Mouse (Mus musculus) limb, embryonic 10.5 days (tissue): ENCODE measurements around the gene Agrp. TPM values are rescaled to one million over a fixed set of nuclear protein-coding genes. Genes with fewer than 3 reads are reported as not detected.

ENCODE experiments used
- DNase-seq: peaks from one replicate; pipeline ENCODE4 v3.0.0-alpha.2; 2017; ENCODE audit warnings: low spot score
- H3K27ac ChIP-seq: fragments of 300-500 bp; sonication (generic); 2 replicates; pipeline ENCODE4 v1.5.1; 2016; ENCODE audit warnings: mild to moderate bottlenecking
- H3K27me3 ChIP-seq: fragments of 300-500 bp; sonication (generic); 2 replicates; pipeline ENCODE4 v1.6.1; 2016; ENCODE audit warnings: low read depth, mild to moderate bottlenecking; ENCODE audit not compliant: poor library complexity, severe bottlenecking
- H3K36me3 ChIP-seq: fragments of 300-500 bp; sonication (generic); 2 replicates; pipeline ENCODE4 v1.6.1; 2016; ENCODE audit warnings: mild to moderate bottlenecking, moderate library complexity
- H3K4me1 ChIP-seq: fragments of 300-500 bp; sonication (generic); 2 replicates; pipeline ENCODE4 v1.6.1; 2016
- H3K4me3 ChIP-seq: fragments of 300-500 bp; sonication (generic); 2 replicates; pipeline ENCODE4 v1.5.1; 2016; ENCODE audit warnings: mild to moderate bottlenecking, moderate library complexity
- H3K9me3 ChIP-seq: fragments of 300-500 bp; sonication (generic); replicated peaks from 2 replicates; pipeline ENCODE4 v1.6.1; 2016; ENCODE audit warnings: mild to moderate bottlenecking
- WGBS: fragments of 180-500 bp; shearing (Covaris S2); methylation state at CpG from one replicate; pipeline ENCODE4 v1.1.7; 2016; 5-methylcytosine and 5-hydroxymethylcytosine counted together
- polyA plus RNA-seq: library from polyadenylated mRNA; unstranded; fragments of >200 nt; fragmentation: Nextera tagmentation; extraction: Ambion mirVana; gene quantifications from 2 replicates; pipeline ENCODE4 v1.2.1, GENCODE M21; 2016

Gene Agrp
- polyA plus RNA-seq, 1 experiment from 2014 or later, result 0.69 TPM

DNA sequence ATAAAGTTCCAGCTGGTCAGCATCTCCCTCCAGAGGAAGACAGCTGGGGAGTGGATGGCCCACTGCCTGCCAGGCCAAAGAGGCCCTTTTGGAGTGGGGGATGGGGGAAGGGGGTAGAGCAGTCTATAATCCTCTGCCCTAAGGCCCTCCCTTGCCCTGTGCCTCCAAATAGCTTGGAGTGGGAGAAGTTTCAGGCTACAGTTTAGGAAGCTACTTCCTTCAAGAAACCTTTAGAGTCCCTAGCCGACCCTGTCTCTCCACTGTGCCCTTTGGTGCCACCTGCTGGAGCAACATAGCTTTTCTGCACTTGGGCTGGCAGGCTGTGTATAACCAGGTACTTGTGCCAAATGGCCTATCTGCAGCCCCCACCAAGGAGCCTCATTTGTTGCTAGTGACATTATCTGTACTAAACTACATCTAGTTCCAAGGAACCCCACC is 103.3 kb downstream of the Agrp start:
- WGBS, result 15% methylated on average over 1 of the region's 1 CpGs
- DNase-seq, result peak; percentile 88
- Histone ChIP-seq H3K36me3 (peaks cover 50% of the 10 kb centered on the region), H3K4me1 (peaks cover 28% of the 10 kb centered on the region), H3K27ac (peak overlapping the region; percentile 74), H3K27me3 (no peaks in the 10 kb centered on the region), H3K9me3 (no peaks in the 10 kb centered on the region), H3K4me3 (no peak overlapping the region)

DNA sequence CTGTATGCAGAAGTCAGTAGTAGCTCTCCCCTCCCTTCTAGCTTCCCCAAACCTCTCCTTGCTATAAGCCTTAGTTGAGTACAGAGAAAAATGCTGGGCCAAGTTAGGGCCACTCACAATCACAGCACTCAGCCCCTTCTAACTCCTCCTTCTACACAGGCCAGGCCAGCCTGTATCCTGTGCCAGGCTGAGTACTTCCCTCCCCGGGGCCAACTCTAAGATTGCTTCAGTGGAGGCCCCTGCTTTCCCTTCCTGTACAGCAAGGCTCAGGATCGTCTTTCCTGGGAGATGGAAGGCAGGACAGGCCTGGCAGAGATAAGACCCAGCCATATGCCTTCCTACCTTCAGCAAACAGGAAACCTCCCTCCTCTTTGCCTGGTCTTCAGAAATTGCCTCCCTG is 103.8 kb downstream of the Agrp start:
- DNase-seq, result no peak
- Histone ChIP-seq H3K27me3 (no peaks in the 10 kb centered on the region), H3K9me3 (no peaks in the 10 kb centered on the region), H3K36me3 (peaks cover 49% of the 10 kb centered on the region), H3K27ac (peak overlapping the region; percentile 74), H3K4me3 (no peak overlapping the region), H3K4me1 (peaks cover 28% of the 10 kb centered on the region)
- 18% methylated on average over 2 of the region's 2 CpGs for WGBS

DNA sequence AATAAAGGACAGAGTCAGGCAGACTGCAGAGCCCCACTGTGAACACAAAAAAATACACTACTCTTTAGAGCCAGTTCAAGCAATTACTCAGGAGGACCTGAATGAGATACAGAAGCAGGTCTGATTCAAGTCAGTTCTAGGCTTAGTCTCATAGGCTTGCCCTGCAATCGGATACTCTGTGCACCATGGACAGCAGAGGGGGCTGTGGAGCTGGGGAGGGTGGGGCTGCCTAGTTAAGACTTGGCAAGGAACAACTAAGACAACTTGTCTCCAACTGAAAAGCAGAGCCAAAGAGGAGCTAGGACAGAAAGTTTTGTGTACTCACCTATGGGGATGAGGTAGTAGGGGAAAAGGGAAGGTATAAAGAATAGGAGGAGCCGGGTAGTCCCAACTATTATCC is 105.4 kb downstream of the Agrp start:
- Histone ChIP-seq H3K9me3 (no peaks in the 10 kb centered on the region), H3K36me3 (peaks cover 44% of the 10 kb centered on the region), H3K27ac (no peak overlapping the region), H3K4me3 (no peak overlapping the region), H3K4me1 (peaks cover 32% of the 10 kb centered on the region), H3K27me3 (no peaks in the 10 kb centered on the region)
- peak; percentile 50 for DNase-seq
- WGBS, result 68% methylated on average over 2 of the region's 2 CpGs

DNA sequence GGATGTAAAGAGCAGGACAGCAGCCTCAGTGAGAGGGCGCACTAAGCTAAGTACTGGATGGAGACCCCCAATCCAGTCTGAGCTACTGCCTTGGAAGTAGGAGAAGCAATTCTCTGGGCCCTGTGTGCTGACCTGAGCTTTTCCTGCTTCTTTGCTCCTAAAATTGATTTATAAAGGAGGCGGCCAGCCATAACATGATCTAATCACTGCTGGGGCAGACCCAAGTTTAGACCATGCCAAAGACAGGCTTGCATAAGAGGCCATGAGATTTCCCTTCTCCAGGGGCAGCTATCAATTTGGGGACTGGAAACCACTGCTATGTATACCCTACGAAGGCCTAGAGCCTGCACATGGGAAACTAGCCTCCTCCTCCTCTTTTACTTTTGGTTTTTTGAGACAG is 107.9 kb downstream of the Agrp start:
- no peak overlapping the region for H3K4me3 ChIP-seq
- peaks cover 51% of the 10 kb centered on the region for H3K36me3 ChIP-seq
- H3K9me3 ChIP-seq, result no peaks in the 10 kb centered on the region
- no peak overlapping the region for H3K27ac ChIP-seq
- 88% methylated on average over 3 of the region's 3 CpGs for WGBS
- DNase-seq, result no peak
- H3K27me3 ChIP-seq, result no peaks in the 10 kb centered on the region
- peaks cover 32% of the 10 kb centered on the region for H3K4me1 ChIP-seq

DNA sequence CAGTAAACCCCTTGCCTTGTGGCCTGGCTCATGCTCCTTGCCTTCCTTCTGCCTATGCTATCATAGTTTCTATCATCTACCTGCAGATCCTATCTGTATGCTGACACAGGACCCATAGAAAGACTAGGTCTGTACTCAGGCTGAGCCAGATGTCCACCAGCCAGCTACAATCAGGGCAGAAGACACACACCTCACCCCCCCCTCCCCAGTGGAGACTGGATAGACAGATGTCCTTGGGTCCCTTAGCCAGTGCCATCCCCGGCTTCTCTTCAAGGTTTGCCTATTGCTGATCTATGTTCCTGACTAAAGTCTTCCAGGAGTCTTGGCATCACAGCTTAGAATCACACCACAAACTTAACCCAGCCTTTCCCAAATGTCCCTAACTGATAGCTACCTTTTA is 109.0 kb downstream of the Agrp start:
- Histone ChIP-seq H3K4me3 (no peak overlapping the region), H3K27ac (no peak overlapping the region), H3K4me1 (peaks cover 27% of the 10 kb centered on the region), H3K9me3 (no peaks in the 10 kb centered on the region), H3K27me3 (no peaks in the 10 kb centered on the region), H3K36me3 (peaks cover 61% of the 10 kb centered on the region)
- 93% methylated on average over 1 of the region's 1 CpGs for WGBS
- no peak for DNase-seq

DNA sequence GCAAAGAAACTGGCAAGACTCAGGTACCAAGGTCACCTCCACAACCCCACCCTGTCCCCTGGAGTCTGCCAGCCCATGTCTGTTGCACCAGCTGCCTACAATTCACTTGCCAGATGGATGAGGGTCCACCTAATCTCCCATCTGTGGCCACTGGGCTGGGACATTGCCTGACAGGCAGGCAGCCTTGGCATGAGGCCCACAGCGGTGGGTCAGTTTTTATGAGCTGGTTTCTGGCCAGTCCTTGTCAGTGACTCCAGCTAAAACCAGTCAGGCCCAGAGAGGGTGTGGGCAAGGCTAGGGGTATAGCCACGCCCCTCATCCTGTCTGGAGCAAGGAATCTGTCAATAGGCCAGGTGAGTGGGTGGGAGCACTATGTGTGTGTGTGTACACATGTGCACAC is 110.1 kb downstream of the Agrp start:
- H3K36me3 ChIP-seq, result peaks cover 72% of the 10 kb centered on the region
- no peaks in the 10 kb centered on the region for H3K27me3 ChIP-seq
- no peak overlapping the region for H3K4me3 ChIP-seq
- WGBS, result 83% methylated on average over 2 of the region's 2 CpGs
- no peak for DNase-seq
- no peak overlapping the region for H3K27ac ChIP-seq
- H3K4me1 ChIP-seq, result peaks cover 36% of the 10 kb centered on the region
- H3K9me3 ChIP-seq, result no peaks in the 10 kb centered on the region

DNA sequence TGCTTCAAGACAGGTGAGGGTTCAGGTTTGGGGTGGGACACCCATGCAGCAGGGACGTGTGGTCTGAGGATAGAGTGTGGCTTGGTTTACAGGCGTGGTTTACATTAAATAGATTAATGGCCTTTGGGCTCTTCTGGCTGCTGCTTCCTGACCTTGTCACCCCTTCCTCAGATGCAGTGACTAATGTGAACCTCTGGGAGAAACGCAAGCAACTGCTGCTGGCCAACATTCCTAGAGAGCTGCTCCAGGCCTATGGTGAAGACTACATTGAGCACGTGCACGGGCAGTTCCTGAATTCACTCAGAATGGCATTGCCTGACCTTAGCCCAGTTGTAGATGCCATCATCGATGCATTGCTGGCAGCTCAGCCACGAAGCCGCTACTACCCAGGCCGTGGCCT is 114.3 kb downstream of the Agrp start:
- peak overlapping the region; percentile 99; the same call in 1 of the 2 replicates for H3K27ac ChIP-seq
- no peak for DNase-seq
- H3K4me1 ChIP-seq, result peaks cover 60% of the 10 kb centered on the region

DNA sequence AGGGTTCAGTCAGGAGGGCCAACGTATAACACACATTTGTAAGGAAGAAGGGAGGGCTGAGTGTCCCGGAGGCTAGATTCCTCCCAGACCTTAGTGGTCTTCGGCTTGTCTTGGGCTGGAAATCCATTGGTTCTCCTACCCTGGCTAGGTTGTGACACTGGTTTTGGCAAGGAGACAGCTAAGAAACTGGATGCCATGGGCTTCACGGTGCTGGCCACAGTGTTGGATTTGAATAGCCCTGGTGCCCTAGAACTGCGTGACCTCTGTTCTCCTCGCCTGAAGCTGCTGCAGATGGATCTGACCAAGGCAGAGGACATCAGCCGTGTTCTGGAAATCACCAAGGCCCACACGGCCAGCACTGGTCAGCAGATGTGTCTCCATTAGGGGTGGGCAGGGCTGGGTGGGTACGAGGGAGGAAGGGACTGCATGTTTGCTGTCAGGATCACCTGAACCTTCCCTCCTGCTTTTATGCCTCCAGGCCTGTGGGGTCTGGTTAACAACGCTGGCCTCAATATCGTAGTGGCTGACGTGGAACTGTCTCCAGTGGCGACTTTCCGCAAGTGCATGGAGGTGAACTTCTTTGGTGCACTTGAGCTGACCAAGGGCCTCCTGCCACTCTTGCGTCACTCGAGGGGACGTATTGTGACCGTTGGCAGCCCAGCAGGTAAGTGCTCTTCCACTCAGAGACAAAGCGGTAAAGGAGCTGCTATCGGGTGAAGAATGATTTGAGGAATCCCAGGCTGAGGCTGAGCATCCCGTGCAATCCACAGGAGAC is 115.0 kb downstream of the Agrp start:
- DNase-seq, result peak; percentile 42
- Histone ChIP-seq H3K4me3 (0 out of 2 replicates have a peak overlapping the region, but pooled peaks have one; percentile 14), H3K27me3 (no peaks in the 10 kb centered on the region), H3K27ac (peak overlapping the region; percentile 99), H3K36me3 (peaks cover 61% of the 10 kb centered on the region), H3K4me1 (peaks cover 67% of the 10 kb centered on the region), H3K9me3 (no peaks in the 10 kb centered on the region)
- WGBS, result 73% methylated on average over 21 of the region's 21 CpGs

More for the DNA sequence above, 114.3 kb downstream of the Agrp start:
- H3K27me3 ChIP-seq, result no peaks in the 10 kb centered on the region
- no peak overlapping the region for H3K4me3 ChIP-seq
- no peaks in the 10 kb centered on the region for H3K9me3 ChIP-seq
- H3K36me3 ChIP-seq, result peaks cover 64% of the 10 kb centered on the region
- WGBS, result 45% methylated on average over 9 of the region's 9 CpGs

DNA sequence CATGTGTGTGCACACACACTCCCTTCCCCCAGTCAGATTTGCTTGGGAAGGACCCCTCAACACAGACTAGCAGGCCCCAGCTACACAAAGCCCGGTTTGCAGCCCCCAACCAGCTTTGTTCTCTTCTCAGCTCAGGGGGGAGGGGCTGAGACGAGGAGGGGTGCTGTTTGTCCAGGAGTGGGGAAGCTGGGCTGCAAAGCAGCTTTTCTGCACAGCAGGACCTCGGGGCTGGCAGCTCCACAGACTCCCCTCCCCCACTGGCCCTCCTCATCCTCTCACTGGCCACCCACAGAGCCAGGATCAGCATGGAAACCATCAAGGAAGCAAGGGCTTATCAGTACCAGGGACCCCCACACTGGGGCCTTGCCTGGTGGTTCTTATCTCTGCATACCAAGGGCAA is 116.1 kb downstream of the Agrp start:
- peak; percentile 58 for DNase-seq
- peaks cover 74% of the 10 kb centered on the region for H3K4me1 ChIP-seq
- H3K27me3 ChIP-seq, result no peaks in the 10 kb centered on the region
- peaks cover 56% of the 10 kb centered on the region for H3K36me3 ChIP-seq
- 3% methylated on average over 3 of the region's 3 CpGs for WGBS
- no peaks in the 10 kb centered on the region for H3K9me3 ChIP-seq
- peak overlapping the region; percentile 97 for H3K4me3 ChIP-seq
- H3K27ac ChIP-seq, result peak overlapping the region; percentile 99

DNA sequence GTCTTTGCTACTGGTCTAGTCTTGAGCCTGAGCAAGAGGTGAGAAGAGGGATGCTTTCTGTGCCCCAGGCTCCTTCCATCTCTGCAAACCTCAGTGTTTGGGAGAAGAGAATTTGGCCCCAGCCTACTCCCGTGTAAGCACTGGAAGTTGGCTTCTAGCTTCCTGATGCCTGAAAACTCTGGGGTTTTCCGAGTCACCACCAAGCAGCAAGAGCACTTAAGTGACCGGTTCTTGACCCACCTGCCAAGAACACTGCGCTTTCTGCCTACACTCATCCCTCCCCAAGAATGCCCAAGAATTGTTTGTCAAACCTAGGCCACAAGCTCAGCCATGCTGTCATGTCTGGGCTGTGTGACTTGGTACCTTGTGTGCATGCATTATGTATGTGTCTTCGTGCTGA is 116.7 kb downstream of the Agrp start:
- Histone ChIP-seq H3K27me3 (no peaks in the 10 kb centered on the region), H3K36me3 (peaks cover 52% of the 10 kb centered on the region), H3K9me3 (no peaks in the 10 kb centered on the region), H3K27ac (peak overlapping the region; percentile 99), H3K4me1 (peaks cover 79% of the 10 kb centered on the region), H3K4me3 (peak overlapping the region; percentile 97)
- DNase-seq, result peak; percentile 39
- 27% methylated on average over 5 of the region's 5 CpGs for WGBS

DNA sequence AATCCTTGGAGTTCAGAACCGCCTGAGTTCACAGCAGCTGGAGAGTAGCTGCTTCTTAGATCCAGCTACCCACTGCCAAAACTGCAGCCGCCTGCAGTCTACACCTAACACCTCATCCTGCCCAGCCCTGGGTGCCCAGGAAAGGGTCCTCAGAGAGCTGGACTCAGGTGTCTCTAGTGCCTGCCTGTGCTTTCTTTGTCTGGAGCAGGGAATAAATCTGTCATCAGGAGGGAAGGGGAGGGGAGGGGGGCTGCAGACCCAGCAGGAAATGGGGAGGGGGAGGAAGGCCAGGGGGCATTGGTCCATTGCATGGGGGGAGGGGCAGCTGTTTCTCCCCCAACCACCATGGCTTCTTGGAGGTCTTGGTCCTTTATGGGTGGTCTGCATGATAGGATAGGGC is 117.6 kb downstream of the Agrp start:
- Histone ChIP-seq H3K27me3 (peaks cover 8% of the 10 kb centered on the region), H3K27ac (peak overlapping the region; percentile 99), H3K4me1 (peaks cover 88% of the 10 kb centered on the region), H3K9me3 (no peaks in the 10 kb centered on the region), H3K36me3 (peaks cover 43% of the 10 kb centered on the region), H3K4me3 (peak overlapping the region; percentile 97)
- peak; percentile 87 for DNase-seq
- WGBS, result 0% methylated on average over 2 of the region's 2 CpGs

DNA sequence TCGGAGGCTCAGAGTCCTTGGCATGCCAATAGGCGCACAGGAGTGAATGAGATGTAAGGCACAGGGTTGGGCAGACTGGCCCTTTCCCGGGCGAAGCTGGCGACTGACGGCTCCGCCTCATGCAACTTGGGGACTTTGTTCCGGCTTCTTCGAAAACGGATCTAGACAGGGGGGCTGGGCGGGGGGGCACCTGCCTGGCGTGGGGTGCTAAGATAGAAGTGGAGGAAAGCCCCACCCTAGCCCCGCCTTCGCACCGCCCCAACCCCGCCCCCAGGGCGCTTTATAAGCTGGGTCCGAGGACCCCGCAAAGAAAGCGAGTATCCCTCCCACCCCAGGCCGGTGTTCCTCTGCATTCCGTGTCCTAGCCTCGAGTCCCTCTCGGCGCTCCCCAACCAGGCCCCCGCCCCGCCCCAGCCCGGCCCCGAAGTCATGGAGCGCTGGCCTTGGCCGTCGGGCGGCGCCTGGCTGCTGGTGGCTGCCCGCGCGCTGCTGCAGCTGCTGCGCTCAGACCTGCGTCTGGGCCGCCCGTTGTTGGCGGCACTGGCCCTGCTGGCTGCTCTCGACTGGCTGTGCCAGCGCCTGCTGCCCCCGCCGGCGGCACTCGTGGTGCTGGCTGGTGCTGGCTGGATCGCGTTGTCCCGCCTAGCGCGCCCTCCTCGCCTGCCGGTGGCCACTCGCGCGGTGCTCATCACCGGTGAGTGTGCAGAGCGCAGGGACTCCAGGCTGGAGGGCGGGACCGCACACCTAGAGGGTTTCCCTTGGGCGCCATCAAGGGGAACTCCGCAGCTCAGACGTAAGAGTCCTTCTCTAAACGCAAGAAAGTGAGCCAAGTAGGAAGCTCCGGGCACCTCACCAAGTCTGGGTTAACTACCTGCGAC is 118.5 kb downstream of the Agrp start, which contains the start of gene Hsd11b2:
Gene Hsd11b2, plus strand, starts transcription at position 320 of the 878 bp plus-strand sequence.
- Histone ChIP-seq H3K27me3 (peaks cover 9% of the 10 kb centered on the region), H3K4me1 (peaks cover 96% of the 10 kb centered on the region), H3K27ac (peak within 1 kb of the TSS; percentile 99), H3K9me3 (no peaks in the 10 kb centered on the region), H3K36me3 (peaks cover 34% of the 10 kb centered on the region), H3K4me3 (peak within 1 kb of the TSS; percentile 97)
- peak; percentile 88 for DNase-seq
- under 1% methylated on average over 68 of the region's 68 CpGs for WGBS

DNA sequence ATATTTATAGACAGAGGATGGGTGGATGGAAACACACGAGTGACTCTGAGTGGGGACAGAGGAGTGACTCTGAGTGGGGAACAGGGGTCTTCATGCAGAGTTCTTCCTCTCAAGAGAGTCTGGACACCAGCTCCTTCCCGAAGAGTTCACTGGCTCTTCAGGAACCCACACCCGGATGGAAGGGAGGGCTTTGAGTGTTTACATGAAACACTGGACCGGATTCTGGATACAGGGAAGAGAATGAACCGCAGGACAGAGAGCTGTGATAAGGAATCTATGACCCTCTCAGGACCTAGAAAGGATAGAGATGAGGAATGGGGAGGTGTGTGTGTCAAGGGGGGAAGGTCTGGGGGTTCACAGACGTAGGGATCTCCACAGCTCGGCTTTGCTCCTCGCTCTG is 119.8 kb downstream of the Agrp start:
- Histone ChIP-seq H3K4me3 (peak overlapping the region; percentile 97), H3K27ac (peak overlapping the region; percentile 99), H3K4me1 (peaks cover 87% of the 10 kb centered on the region), H3K36me3 (peaks cover 20% of the 10 kb centered on the region), H3K27me3 (peaks cover 9% of the 10 kb centered on the region), H3K9me3 (no peaks in the 10 kb centered on the region)
- WGBS, result 43% methylated on average over 8 of the region's 8 CpGs
- peak; percentile 35 for DNase-seq
